Mouse (Mus musculus) midbrain, embryonic 15.5 days (tissue): Measurements from ENCODE around the gene Ncoa1. TPM values are rescaled to one million over a fixed set of nuclear protein-coding genes. Genes with fewer than 3 reads are reported as not detected.
"Not testable (repeated sequence)": the region's sequence is repeated elsewhere in the genome, so short reads cannot be mapped to it uniquely, and the experiment has no call there.

Experiments
- ATAC-seq: fragments of 200-750 bp; cut with Nextera tagmentation; replicated peaks from 2 replicates; pipeline ENCODE4 v1.8.0; 2017; ENCODE audit warnings: moderate TSS enrichment
- H3K27ac ChIP-seq: fragments of 300-500 bp; sonication (generic); 2 replicates; pipeline ENCODE4 v1.5.1; 2015; ENCODE audit warnings: mild to moderate bottlenecking, inconsistent platforms
- H3K27me3 ChIP-seq: fragments of 300-500 bp; sonication (generic); replicated peaks from 2 replicates; pipeline ENCODE4 v1.6.1; 2015; ENCODE audit warnings: inconsistent platforms
- H3K36me3 ChIP-seq: fragments of 300-500 bp; sonication (generic); replicated peaks from 2 replicates; pipeline ENCODE4 v1.6.1; 2015; ENCODE audit warnings: inconsistent platforms
- H3K4me1 ChIP-seq: fragments of 300-500 bp; sonication (generic); 2 replicates; pipeline ENCODE4 v1.6.1; 2015; ENCODE audit warnings: inconsistent platforms
- H3K4me2 ChIP-seq: fragments of 300-500 bp; sonication (generic); 2 replicates; pipeline ENCODE4 v1.6.1; 2015; ENCODE audit warnings: inconsistent platforms, mild to moderate bottlenecking, moderate library complexity
- H3K4me3 ChIP-seq: fragments of 300-500 bp; sonication (generic); 2 replicates; pipeline ENCODE4 v1.5.1; 2015; ENCODE audit warnings: mild to moderate bottlenecking, inconsistent platforms
- H3K9ac ChIP-seq: fragments of 300-500 bp; sonication (generic); 2 replicates; pipeline ENCODE4 v1.6.1; 2015; ENCODE audit warnings: mild to moderate bottlenecking, inconsistent platforms
- H3K9me3 ChIP-seq: fragments of 300-500 bp; sonication (generic); 2 replicates; pipeline ENCODE4 v1.6.1; 2016; ENCODE audit warnings: inconsistent platforms
- WGBS: fragments of 180-500 bp; shearing (Covaris S2); methylation state at CpG from one replicate; pipeline ENCODE4 v1.1.7; 2015; ENCODE audit warnings: mixed read lengths; 5-methylcytosine and 5-hydroxymethylcytosine counted together
- polyA plus RNA-seq: library from polyadenylated mRNA; unstranded; fragments of >200 nt; fragmentation: Nextera tagmentation; extraction: Ambion mirVana; gene quantifications from 2 replicates; pipeline ENCODE4 v1.2.1, GENCODE M21; 2015

Gene Ncoa1
- polyA plus RNA-seq, 1 experiment from 2014 or later, result 12.5 TPM

- Histone ChIP-seq H3K9me3 (no peaks in the 10 kb centered on the region), H3K27ac (no peak overlapping the region), H3K4me1 (no peaks in the 10 kb centered on the region), H3K27me3 (no peaks in the 10 kb centered on the region), H3K36me3 (no peaks in the 10 kb centered on the region), H3K9ac (no peak overlapping the region), H3K4me3 (no peak overlapping the region), H3K4me2 (no peak overlapping the region)
- 84% methylated on average over 1 of the region's 1 CpGs for WGBS
- ATAC-seq, result no peak
Measured at GRCm38 (mm10) chr12:4462420-4462819, 14.6 kb downstream of the Ncoa1 start.

- H3K27me3 ChIP-seq, result no peaks in the 10 kb centered on the region
- no peak overlapping the region for H3K27ac ChIP-seq
- WGBS, result 94% methylated on average over 2 of the region's 2 CpGs
- H3K9me3 ChIP-seq, result no peaks in the 10 kb centered on the region
- no peak overlapping the region for H3K4me3 ChIP-seq
- H3K4me2 ChIP-seq, result no peak overlapping the region
- no peaks in the 10 kb centered on the region for H3K4me1 ChIP-seq
- no peak for ATAC-seq
- H3K9ac ChIP-seq, result no peak overlapping the region
- no peaks in the 10 kb centered on the region for H3K36me3 ChIP-seq
Measured at GRCm38 (mm10) chr12:4460990-4461389, 16.0 kb downstream of the Ncoa1 start.

GRCm38 (mm10) chr12:4454956-4455565, 21.9 kb downstream of the Ncoa1 start:
- Histone ChIP-seq H3K4me3 (no peak overlapping the region), H3K27me3 (no peaks in the 10 kb centered on the region), H3K9ac (no peak overlapping the region), H3K4me2 (no peak overlapping the region), H3K4me1 (peaks cover 12% of the 10 kb centered on the region), H3K27ac (no peak overlapping the region), H3K9me3 (no peaks in the 10 kb centered on the region), H3K36me3 (no peaks in the 10 kb centered on the region)
- ATAC-seq, result 0 out of 2 replicates have a peak, but pooled peaks have one; percentile 42
- 79% methylated on average over 10 of the region's 10 CpGs for WGBS

GRCm38 (mm10) chr12:4454248-4454647, 22.7 kb downstream of the Ncoa1 start:
- Histone ChIP-seq H3K9me3 (no peaks in the 10 kb centered on the region), H3K36me3 (no peaks in the 10 kb centered on the region), H3K4me1 (peaks cover 12% of the 10 kb centered on the region), H3K27ac (no peak overlapping the region), H3K4me3 (no peak overlapping the region), H3K9ac (no peak overlapping the region), H3K27me3 (no peaks in the 10 kb centered on the region), H3K4me2 (no peak overlapping the region)
- WGBS, result 87% methylated on average over 4 of the region's 4 CpGs
- no peak for ATAC-seq

GRCm38 (mm10) chr12:4452233-4452632, 24.7 kb downstream of the Ncoa1 start:
- no peak overlapping the region for H3K4me2 ChIP-seq
- no peak for ATAC-seq

GRCm38 (mm10) chr12:4450485-4450884, 26.5 kb downstream of the Ncoa1 start:
- H3K27ac ChIP-seq, H3K36me3 ChIP-seq, H3K9ac ChIP-seq, H3K4me2 ChIP-seq, H3K9me3 ChIP-seq, H3K27me3 ChIP-seq, H3K4me3 ChIP-seq, ATAC-seq: not testable (repeated sequence)
- H3K4me1 ChIP-seq, result peaks cover 12% of the 10 kb centered on the region

More at GRCm38 (mm10) chr12:4452233-4452632, 24.7 kb downstream of the Ncoa1 start:
- Histone ChIP-seq H3K27me3 (no peaks in the 10 kb centered on the region), H3K36me3 (no peaks in the 10 kb centered on the region), H3K4me3 (no peak overlapping the region), H3K9me3 (no peaks in the 10 kb centered on the region), H3K9ac (no peak overlapping the region), H3K27ac (no peak overlapping the region), H3K4me1 (peaks cover 12% of the 10 kb centered on the region)

GRCm38 (mm10) chr12:4448076-4448589, 28.8 kb downstream of the Ncoa1 start:
- 91% methylated on average over 4 of the region's 4 CpGs for WGBS
- no peak for ATAC-seq
- Histone ChIP-seq H3K4me3 (no peak overlapping the region), H3K27ac (no peak overlapping the region), H3K4me2 (no peak overlapping the region), H3K36me3 (no peaks in the 10 kb centered on the region), H3K9ac (no peak overlapping the region), H3K4me1 (peaks cover 3% of the 10 kb centered on the region; the same call in 1 of the 2 replicates), H3K27me3 (no peaks in the 10 kb centered on the region), H3K9me3 (no peaks in the 10 kb centered on the region)

- no peaks in the 10 kb centered on the region for H3K9me3 ChIP-seq
- H3K4me3 ChIP-seq, result no peak overlapping the region
- H3K36me3 ChIP-seq, result no peaks in the 10 kb centered on the region
- no peak overlapping the region for H3K27ac ChIP-seq
- H3K4me2 ChIP-seq, result no peak overlapping the region
- WGBS, result 91% methylated on average over 5 of the region's 5 CpGs
- no peaks in the 10 kb centered on the region for H3K27me3 ChIP-seq
- no peak overlapping the region for H3K9ac ChIP-seq
- ATAC-seq, result no peak
- H3K4me1 ChIP-seq, result no peaks in the 10 kb centered on the region
Measured at GRCm38 (mm10) chr12:4444946-4445345, 32.0 kb downstream of the Ncoa1 start.

- no peak overlapping the region for H3K27ac ChIP-seq
- H3K4me1 ChIP-seq, result no peaks in the 10 kb centered on the region
- 80% methylated on average over 3 of the region's 3 CpGs for WGBS
Measured at GRCm38 (mm10) chr12:4441451-4441850, 35.5 kb downstream of the Ncoa1 start.

GRCm38 (mm10) chr12:4436198-4436597, 40.8 kb downstream of the Ncoa1 start:
- Histone ChIP-seq H3K9me3 (no peaks in the 10 kb centered on the region), H3K27ac (no peak overlapping the region), H3K4me3 (no peak overlapping the region), H3K4me1 (no peaks in the 10 kb centered on the region), H3K27me3 (no peaks in the 10 kb centered on the region), H3K36me3 (no peaks in the 10 kb centered on the region), H3K4me2 (no peak overlapping the region), H3K9ac (no peak overlapping the region)
- WGBS, result 84% methylated on average over 5 of the region's 5 CpGs
- ATAC-seq, result no peak

More at GRCm38 (mm10) chr12:4441451-4441850, 35.5 kb downstream of the Ncoa1 start:
- Histone ChIP-seq H3K4me3 (no peak overlapping the region), H3K27me3 (no peaks in the 10 kb centered on the region), H3K9ac (no peak overlapping the region), H3K9me3 (no peaks in the 10 kb centered on the region), H3K4me2 (no peak overlapping the region), H3K36me3 (no peaks in the 10 kb centered on the region)
- no peak for ATAC-seq

- Histone ChIP-seq H3K4me3 (no peak overlapping the region), H3K27me3 (no peaks in the 10 kb centered on the region), H3K9ac (no peak overlapping the region), H3K4me1 (no peaks in the 10 kb centered on the region), H3K9me3 (no peaks in the 10 kb centered on the region), H3K36me3 (no peaks in the 10 kb centered on the region), H3K4me2 (no peak overlapping the region), H3K27ac (no peak overlapping the region)
- no peak for ATAC-seq
- 91% methylated on average over 2 of the region's 2 CpGs for WGBS
Measured at GRCm38 (mm10) chr12:4433549-4433948, 43.4 kb downstream of the Ncoa1 start.

GRCm38 (mm10) chr12:4431978-4432377, 45.0 kb downstream of the Ncoa1 start:
- WGBS, result 93% methylated on average over 5 of the region's 5 CpGs

More at GRCm38 (mm10) chr12:4431978-4432377, 45.0 kb downstream of the Ncoa1 start:
- no peak for ATAC-seq
- no peak overlapping the region for H3K4me2 ChIP-seq
- no peaks in the 10 kb centered on the region for H3K9me3 ChIP-seq
- H3K9ac ChIP-seq, result no peak overlapping the region
- H3K4me1 ChIP-seq, result no peaks in the 10 kb centered on the region
- no peak overlapping the region for H3K27ac ChIP-seq
- H3K36me3 ChIP-seq, result no peaks in the 10 kb centered on the region
- no peaks in the 10 kb centered on the region for H3K27me3 ChIP-seq
- no peak overlapping the region for H3K4me3 ChIP-seq
